Comparison of ENCODE assay signal across 20 mouse cellular contexts in the genomic region with DNA sequence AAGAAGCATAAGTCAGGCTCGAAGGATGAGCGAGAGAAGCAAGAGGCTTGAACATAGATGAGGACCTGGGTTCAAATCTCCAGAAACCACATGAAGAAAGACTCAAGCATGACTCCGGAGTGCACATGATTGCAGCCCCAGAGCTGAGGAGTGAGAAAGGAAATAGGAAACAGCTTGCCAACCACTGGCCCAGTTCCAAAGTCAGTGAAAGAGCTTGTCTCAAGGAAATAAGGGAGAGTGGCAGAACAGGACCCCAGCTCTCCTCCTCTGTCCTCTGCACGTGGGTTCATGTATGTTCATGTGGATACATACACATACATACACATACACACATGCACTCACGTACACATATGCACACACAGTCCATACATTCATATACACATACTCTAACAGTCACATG.
"Had no signal": no experiment of that assay in that cellular context is flagged by ENCODE, and none has a peak within 500 bp of the region (broad histone marks: within the 10 kb centered on the region; RNA-seq: fewer than 3 reads in every experiment).

No protein-coding gene starts in this region.

- H3K27me3 ChIP-seq: kidney, embryonic 15.5 days; liver, embryonic 12.5 days; liver, embryonic 15.5 days; midbrain, embryonic 15.5 days; neural tube, embryonic 12.5 days; neural tube, embryonic 15.5 days had no signal

- H3K4me2 ChIP-seq: kidney, embryonic 15.5 days; limb, embryonic 13.5 days; liver, embryonic 12.5 days; liver, embryonic 15.5 days; midbrain, embryonic 12.5 days; midbrain, embryonic 15.5 days; neural tube, embryonic 12.5 days; neural tube, embryonic 15.5 days had no signal

- H3K9me3 ChIP-seq: kidney, embryonic 15.5 days; limb, embryonic 10.5 days; limb, embryonic 13.5 days; liver, embryonic 12.5 days; liver, embryonic 15.5 days; midbrain, embryonic 12.5 days; midbrain, embryonic 15.5 days; neural tube, embryonic 12.5 days; neural tube, embryonic 15.5 days had no signal

- H3K4me1 ChIP-seq: kidney, embryonic 15.5 days; limb, embryonic 10.5 days; limb, embryonic 13.5 days; liver, embryonic 12.5 days; liver, embryonic 15.5 days; neural tube, embryonic 12.5 days had no signal

- H3K4me3 ChIP-seq: kidney, embryonic 15.5 days; left cerebral cortex, adult 2 months; limb, embryonic 10.5 days; limb, embryonic 13.5 days; liver, embryonic 12.5 days; liver, embryonic 15.5 days; midbrain, embryonic 12.5 days; midbrain, embryonic 15.5 days; neural tube, embryonic 12.5 days; neural tube, embryonic 15.5 days had no signal

- ATAC-seq: liver, embryonic 12.5 days; midbrain, embryonic 15.5 days had no signal

- H3K27ac ChIP-seq: kidney, embryonic 15.5 days; left cerebral cortex, adult 2 months; limb, embryonic 10.5 days; limb, embryonic 13.5 days; liver, embryonic 12.5 days; liver, embryonic 15.5 days; macrophage; midbrain, embryonic 12.5 days; midbrain, embryonic 15.5 days; neural tube, embryonic 12.5 days; neural tube, embryonic 15.5 days had no signal

- H3K36me3 ChIP-seq: kidney, embryonic 15.5 days; limb, embryonic 10.5 days; limb, embryonic 13.5 days; liver, embryonic 12.5 days; liver, embryonic 15.5 days; midbrain, embryonic 12.5 days; midbrain, embryonic 15.5 days; neural tube, embryonic 12.5 days; neural tube, embryonic 15.5 days had no signal

- DNase-seq: kidney, postnatal 10 days; kidney, postnatal 36 days; layer of hippocampus, postnatal 36 days; liver; lung, adult 18-20 months; right cerebral cortex, adult 18-20 months; right cerebral cortex, postnatal 25 days; thymus, adult 18-20 months; thymus, postnatal 36 days had no signal

- H3K9ac ChIP-seq: kidney, embryonic 15.5 days; limb, embryonic 13.5 days; liver, embryonic 12.5 days; liver, embryonic 15.5 days; midbrain, embryonic 12.5 days; midbrain, embryonic 15.5 days; neural tube, embryonic 12.5 days; neural tube, embryonic 15.5 days had no signal
